Mouse (Mus musculus): ENCODE measurements around the gene Ccdc73.

DNA sequence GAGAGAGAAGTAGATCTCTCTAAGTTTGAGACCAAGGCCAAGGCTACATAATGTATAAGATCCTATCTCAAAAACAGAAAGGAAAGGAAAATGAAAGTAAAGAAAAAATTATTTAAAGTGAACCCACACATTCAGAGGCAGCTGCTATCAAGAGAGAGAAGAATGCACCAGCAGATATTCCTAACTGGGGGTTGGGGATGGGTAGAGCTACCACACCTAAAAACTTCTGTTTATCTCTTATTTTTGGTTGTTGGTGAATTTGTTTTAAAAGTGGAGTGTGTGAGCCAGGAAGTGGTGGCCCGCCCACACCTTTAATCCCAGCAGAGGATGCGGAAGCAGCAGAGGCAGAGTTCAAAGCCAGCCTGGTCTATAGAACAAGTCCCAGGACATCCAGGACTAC lies 154.2 kb downstream of the Ccdc73 start:
- TF ChIP-seq CTCF (IDR thresholded peaks at IDR 0.05; ENCODE audit: extremely low read depth, insufficient read length, insufficient replicate concordance, low read depth, low read length) (no peak), POLR2A (IDR thresholded peaks at IDR 0.05; ENCODE audit: low read depth, low read length) (no peak)

All from small intestine, adult 2 months (tissue).